Mouse (Mus musculus) urinary bladder, postnatal 25 days (tissue): ENCODE data around the gene Hdac4.

Experiments used
- DNase-seq: peaks from one replicate; pipeline ENCODE4 v3.0.0; 2022; ENCODE audit warnings: low spot score

Hdac4 gene

GRCm38 (mm10) chr1:92099502-92099901 lies 96.0 kb downstream of the Hdac4 start:
- no peak for DNase-seq

GRCm38 (mm10) chr1:92098456-92098855 lies 97.0 kb downstream of the Hdac4 start:
- DNase-seq, result no peak

- no peak for DNase-seq
Measured at GRCm38 (mm10) chr1:92096991-92097525, 98.4 kb downstream of the Hdac4 start.

- DNase-seq, result no peak
Measured at GRCm38 (mm10) chr1:92092286-92092685, 103.2 kb downstream of the Hdac4 start.

- DNase-seq, result no peak
Measured at GRCm38 (mm10) chr1:92087821-92088220, 107.7 kb downstream of the Hdac4 start.

- no peak for DNase-seq
Measured at GRCm38 (mm10) chr1:92087343-92087742, 108.2 kb downstream of the Hdac4 start.

- no peak for DNase-seq
Measured at GRCm38 (mm10) chr1:92086841-92087240, 108.7 kb downstream of the Hdac4 start.

GRCm38 (mm10) chr1:92086277-92086813 lies 109.2 kb downstream of the Hdac4 start:
- no peak for DNase-seq

GRCm38 (mm10) chr1:92084738-92085137 lies 110.8 kb downstream of the Hdac4 start:
- no peak for DNase-seq

- no peak for DNase-seq
Measured at GRCm38 (mm10) chr1:92084004-92084403, 111.5 kb downstream of the Hdac4 start.

GRCm38 (mm10) chr1:92082837-92083541 lies 112.5 kb downstream of the Hdac4 start:
- no peak for DNase-seq

GRCm38 (mm10) chr1:92082156-92082836 lies 113.2 kb downstream of the Hdac4 start:
- DNase-seq, result no peak

- DNase-seq, result no peak
Measured at GRCm38 (mm10) chr1:92079982-92080537, 115.4 kb downstream of the Hdac4 start.

GRCm38 (mm10) chr1:92075312-92075711 lies 120.2 kb downstream of the Hdac4 start:
- DNase-seq, result no peak

GRCm38 (mm10) chr1:92074655-92075054 lies 120.8 kb downstream of the Hdac4 start:
- DNase-seq, result no peak

- DNase-seq, result no peak
Measured at GRCm38 (mm10) chr1:92069932-92070677, 125.4 kb downstream of the Hdac4 start.

- DNase-seq, result no peak
Measured at GRCm38 (mm10) chr1:92069464-92069863, 126.0 kb downstream of the Hdac4 start.

- no peak for DNase-seq
Measured at GRCm38 (mm10) chr1:92064307-92064706, 131.2 kb downstream of the Hdac4 start.

GRCm38 (mm10) chr1:92063271-92063670 lies 132.2 kb downstream of the Hdac4 start:
- DNase-seq, result no peak

- DNase-seq, result no peak
Measured at GRCm38 (mm10) chr1:92061198-92062073, 134.1 kb downstream of the Hdac4 start.

GRCm38 (mm10) chr1:92060532-92061064 lies 134.9 kb downstream of the Hdac4 start:
- DNase-seq, result no peak
